Mouse (Mus musculus) erythroid progenitor cell, adult 5-6 weeks (primary cell): ENCODE measurements around the gene Dop1b. TPM values are rescaled to one million over a fixed set of nuclear protein-coding genes. Genes with fewer than 3 reads are reported as not detected.

Experiments
- total RNA-seq, 2 experiments: library from RNA; stranded (forward) in 1 of 2; stranded (reverse) in 1 of 2; fragments of 150-400 nt in 1 of 2; fragments of 186-747, 209-891 nt in 1 of 2; gene quantifications; 2 replicates each; pipeline versions ENCODE4 v1.2.3 to v1.2.4; 2015 to 2017; ENCODE audit warnings: low replicate concordance in 2 of 2

Dop1b gene
- total RNA-seq, 2 experiments from 2014 or later = 36.8 to 113 TPM

Other genes starting within 250 kb of the Dop1b start
- 27.7 and 32.8 TPM in 2 replicates for gene Setd4, start 107.8 kb upstream of the Dop1b start, total RNA-seq (2015; ENCODE audit: low replicate concordance)
- 5.9 and 8.1 TPM in 2 replicates for gene Setd4, start 107.8 kb upstream of the Dop1b start, total RNA-seq (2017; ENCODE audit: low replicate concordance)
- 15.1 and 22.2 TPM in 2 replicates for gene Cbr1, start 106.1 kb upstream of the Dop1b start, total RNA-seq (2015; ENCODE audit: low replicate concordance)
- gene Cbr1, start 106.1 kb upstream of the Dop1b start, total RNA-seq (2017; ENCODE audit: low replicate concordance) = 15.9 and 24.0 TPM in 2 replicates
- gene Gm5678, start 83.8 kb upstream of the Dop1b start, total RNA-seq (2015; ENCODE audit: low replicate concordance) = not detected in 2 replicates
- not detected in 2 replicates for gene Gm5678, start 83.8 kb upstream of the Dop1b start, total RNA-seq (2017; ENCODE audit: low replicate concordance)
- not detected in 2 replicates for gene Cbr3, start 28.7 kb upstream of the Dop1b start, total RNA-seq (2015; ENCODE audit: low replicate concordance)
- gene Cbr3, start 28.7 kb upstream of the Dop1b start, total RNA-seq (2017; ENCODE audit: low replicate concordance) = 1.7 TPM in 1 of 2 replicates, not detected in the other
- 133 and 169 TPM in 2 replicates for gene Morc3, start 120.2 kb downstream of the Dop1b start, total RNA-seq (2015; ENCODE audit: low replicate concordance)
- 112 and 212 TPM in 2 replicates for gene Morc3, start 120.2 kb downstream of the Dop1b start, total RNA-seq (2017; ENCODE audit: low replicate concordance)
- gene Chaf1b, start 172.0 kb downstream of the Dop1b start, total RNA-seq (2015; ENCODE audit: low replicate concordance) = 44.3 and 52.8 TPM in 2 replicates
- 18.5 and 52.9 TPM in 2 replicates for gene Chaf1b, start 172.0 kb downstream of the Dop1b start, total RNA-seq (2017; ENCODE audit: low replicate concordance)